Mouse (Mus musculus): Measurements from ENCODE around the gene Nes. TPM values are rescaled to one million over a fixed set of nuclear protein-coding genes. Genes with fewer than 3 reads are reported as not detected.

Nes gene
- polyA plus RNA-seq, 1 experiment from 2014 or later: 7.9 TPM

GRCm38 (mm10) chr3:88027434-88028186 lies 56.7 kb downstream of the Nes start, which contains the start of gene Hapln2:
Gene Hapln2, minus strand, starts transcription at chr3:88027583.
- H3K4me2 ChIP-seq (ENCODE audit: low read depth, severe bottlenecking): no peak within 1 kb of the TSS
- H3K4me3 ChIP-seq (ENCODE audit: low read depth, low read length): no peak within 1 kb of the TSS
- H3K9me3 ChIP-seq (ENCODE audit: control insufficient read depth, low read length): peaks cover 4% of the 10 kb centered on the region; the same call in 1 of the 2 replicates
- H3K4me1 ChIP-seq (ENCODE audit: control insufficient read depth, insufficient read depth, low read length): peaks cover 9% of the 10 kb centered on the region
- no peaks in the 10 kb centered on the region for H3K36me3 ChIP-seq (ENCODE audit: control insufficient read depth, insufficient read depth, low read length)
- WGBS: 63% methylated on average over 5 of the region's 5 CpGs
- H3K9ac ChIP-seq (ENCODE audit: low read length): no peak within 1 kb of the TSS
- H3K27ac ChIP-seq (replicated peaks; ENCODE audit: low read depth, low read length): no peak within 1 kb of the TSS
- DNase-seq (ENCODE audit: low spot score): peak; percentile 35
- H3K27me3 ChIP-seq (ENCODE audit: control insufficient read depth, insufficient read depth, low read length): peaks cover 55% of the 10 kb centered on the region
- ATAC-seq (ENCODE audit: insufficient number of reproducible peaks, low FRiP score, low TSS enrichment, low read depth): no peak

Other genes starting within 250 kb of the Nes start
- 0.26 and 0.43 TPM in 2 replicates for gene Lrrc71, start 222.5 kb upstream of the Nes start, polyA plus RNA-seq (2014; fragmentation: Nextera tagmentation; extraction: Ambion mirVana)
- gene Ntrk1, start 175.9 kb upstream of the Nes start, polyA plus RNA-seq (2014; fragmentation: Nextera tagmentation; extraction: Ambion mirVana): 0.21 and 0.44 TPM in 2 replicates
- gene Insrr, start 174.1 kb upstream of the Nes start, polyA plus RNA-seq (2014; fragmentation: Nextera tagmentation; extraction: Ambion mirVana): 0.12 and 0.26 TPM in 2 replicates
- 9.4 and 11.3 TPM in 2 replicates for gene Pear1, start 146.8 kb upstream of the Nes start, polyA plus RNA-seq (2014; fragmentation: Nextera tagmentation; extraction: Ambion mirVana)
- gene Sh2d2a, start 124.3 kb upstream of the Nes start, polyA plus RNA-seq (2014; fragmentation: Nextera tagmentation; extraction: Ambion mirVana): not detected in 2 replicates
- gene Prcc, start 85.5 kb upstream of the Nes start, polyA plus RNA-seq (2014; fragmentation: Nextera tagmentation; extraction: Ambion mirVana): 24.1 and 24.4 TPM in 2 replicates
- gene Hdgf, start 64.8 kb upstream of the Nes start, polyA plus RNA-seq (2014; fragmentation: Nextera tagmentation; extraction: Ambion mirVana): 305 and 311 TPM in 2 replicates
- 76.2 and 76.8 TPM in 2 replicates for gene Mrpl24, start 51.6 kb upstream of the Nes start, polyA plus RNA-seq (2014; fragmentation: Nextera tagmentation; extraction: Ambion mirVana)
- 51.7 and 67.0 TPM in 2 replicates for gene Isg20l2, start 40.8 kb upstream of the Nes start, polyA plus RNA-seq (2014; fragmentation: Nextera tagmentation; extraction: Ambion mirVana)
- 17.2 and 19.5 TPM in 2 replicates for gene Rrnad1, start 40.4 kb upstream of the Nes start, polyA plus RNA-seq (2014; fragmentation: Nextera tagmentation; extraction: Ambion mirVana)
- gene Crabp2, start 22.4 kb upstream of the Nes start, polyA plus RNA-seq (2014; fragmentation: Nextera tagmentation; extraction: Ambion mirVana): 796 and 836 TPM in 2 replicates
- not detected in 2 replicates for gene Bcan, start 29.2 kb downstream of the Nes start, polyA plus RNA-seq (2014; fragmentation: Nextera tagmentation; extraction: Ambion mirVana)
- gene Hapln2, start 56.5 kb downstream of the Nes start, polyA plus RNA-seq (2014; fragmentation: Nextera tagmentation; extraction: Ambion mirVana): 0.44 TPM in 1 of 2 replicates, not detected in the other
- gene Gpatch4, start 72.0 kb downstream of the Nes start, polyA plus RNA-seq (2014; fragmentation: Nextera tagmentation; extraction: Ambion mirVana): 36.9 and 44.1 TPM in 2 replicates
- gene Naxe, start 87.4 kb downstream of the Nes start, polyA plus RNA-seq (2014; fragmentation: Nextera tagmentation; extraction: Ambion mirVana): 171 and 172 TPM in 2 replicates
- not detected in 2 replicates for gene Ttc24, start 107.2 kb downstream of the Nes start, polyA plus RNA-seq (2014; fragmentation: Nextera tagmentation; extraction: Ambion mirVana)
- 16.0 and 19.6 TPM in 2 replicates for gene Iqgap3, start 110.9 kb downstream of the Nes start, polyA plus RNA-seq (2014; fragmentation: Nextera tagmentation; extraction: Ambion mirVana)
- gene Mef2d, start 171.3 kb downstream of the Nes start, polyA plus RNA-seq (2014; fragmentation: Nextera tagmentation; extraction: Ambion mirVana): 12.6 and 14.3 TPM in 2 replicates

Data from limb, embryonic 11.5 days (tissue).